Mouse (Mus musculus): ENCODE measurements around the gene Polr2a.
"Not testable (repeated sequence)": the region's sequence is repeated elsewhere in the genome, so short reads cannot be mapped to it uniquely, and the experiment has no call there.

Polr2a gene

DNA sequence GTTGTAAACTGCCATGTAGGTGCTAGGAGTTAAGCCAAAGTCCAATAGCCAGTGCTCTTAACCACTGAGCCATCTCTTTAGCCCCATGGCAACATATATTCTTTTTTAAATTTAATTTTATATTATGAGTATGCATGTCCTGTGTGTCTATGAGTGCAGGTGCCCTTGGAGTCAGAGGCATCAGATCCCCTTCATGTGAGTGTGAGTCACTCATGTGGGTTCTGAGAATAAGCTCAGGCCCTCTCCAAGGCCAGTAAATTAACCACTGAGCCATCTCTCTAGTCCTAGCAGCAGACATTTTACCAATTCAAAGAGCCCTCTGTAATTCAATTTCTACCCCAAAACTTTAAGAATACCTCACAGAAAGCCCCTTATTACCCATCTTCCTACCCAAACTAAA, 5.8 kb downstream of the Polr2a start:
- DNase-seq (ENCODE audit: low spot score), result no peak

DNA sequence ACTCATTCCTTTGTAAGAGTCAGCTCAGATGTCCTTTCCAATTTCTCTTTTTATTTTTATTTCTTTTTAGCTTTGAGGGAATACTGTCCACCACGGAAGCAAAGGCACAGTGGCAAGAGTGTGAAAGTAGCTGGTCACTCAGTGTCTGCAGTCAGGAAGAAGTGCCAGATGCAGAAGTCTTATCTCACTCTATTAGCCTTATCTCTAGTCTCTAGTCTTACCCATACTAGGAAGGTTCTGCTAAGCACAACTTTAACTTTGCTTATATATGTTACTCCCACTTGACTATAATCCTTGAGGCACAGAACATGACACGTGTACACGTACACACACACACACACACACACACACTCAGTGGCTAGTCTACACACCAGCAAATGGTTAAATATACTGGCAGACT, 6.8 kb downstream of the Polr2a start:
- no peak for DNase-seq (ENCODE audit: low spot score)

DNA sequence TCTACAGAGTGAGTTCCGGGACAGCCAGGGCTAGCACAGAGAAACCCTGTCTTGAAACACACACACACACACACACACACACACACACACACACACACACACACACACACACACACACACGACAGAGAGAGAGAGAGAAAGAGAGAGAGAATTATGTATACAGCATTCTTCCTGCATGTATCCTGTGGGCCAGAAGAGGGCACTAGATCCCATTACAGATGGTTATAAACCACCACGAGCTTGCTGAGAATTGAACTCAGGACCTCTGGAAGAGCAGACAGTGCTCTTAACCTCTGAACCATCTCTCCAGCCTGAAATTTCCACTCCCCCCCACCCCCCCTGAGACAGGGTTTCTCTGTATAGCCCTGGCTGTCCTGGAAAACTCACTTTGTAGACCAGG, 27.0 kb downstream of the Polr2a start:
- DNase-seq (ENCODE audit: low spot score), result not testable (repeated sequence)

DNA sequence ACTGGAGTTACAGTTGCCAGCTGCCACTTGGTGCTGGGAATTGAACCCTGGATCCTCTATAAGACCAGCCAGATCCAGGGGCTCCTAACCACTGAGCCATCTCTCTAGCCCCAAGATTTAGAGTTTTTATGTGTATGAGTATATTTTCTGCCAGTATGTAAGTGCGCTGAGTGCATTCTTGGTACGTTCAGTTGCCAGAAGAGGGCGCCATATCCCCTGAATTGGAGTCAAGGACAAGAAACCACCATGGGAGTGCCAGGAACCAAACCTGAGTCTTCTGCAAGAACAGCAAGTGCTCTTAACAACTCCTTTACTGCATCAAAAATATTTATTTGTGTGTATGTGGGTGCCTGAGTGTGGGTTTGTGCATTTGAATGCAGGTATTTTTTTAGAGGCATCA, 29.4 kb downstream of the Polr2a start:
- DNase-seq (ENCODE audit: low spot score), result no peak

DNA sequence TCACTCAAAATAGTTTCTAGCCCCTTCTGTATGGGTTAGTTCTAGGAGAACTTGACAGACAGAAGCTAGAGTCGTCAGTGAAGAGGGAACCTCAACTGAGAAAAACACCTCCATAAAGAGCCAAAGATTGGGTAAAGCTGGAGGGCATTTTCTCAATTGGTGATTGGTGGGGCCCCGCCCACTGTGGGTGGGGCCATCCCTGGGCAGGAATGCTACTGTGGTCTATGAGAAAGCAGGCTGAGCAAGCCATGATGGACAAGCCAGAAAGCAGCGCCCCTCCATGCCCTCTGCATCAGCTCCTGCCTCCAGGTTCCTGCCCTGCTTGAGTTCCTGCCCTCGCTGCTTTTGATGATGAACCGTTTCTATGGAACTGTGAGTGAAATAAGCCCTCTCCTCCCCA, 32.5 kb downstream of the Polr2a start:
- no peak for DNase-seq (ENCODE audit: low spot score)

DNA sequence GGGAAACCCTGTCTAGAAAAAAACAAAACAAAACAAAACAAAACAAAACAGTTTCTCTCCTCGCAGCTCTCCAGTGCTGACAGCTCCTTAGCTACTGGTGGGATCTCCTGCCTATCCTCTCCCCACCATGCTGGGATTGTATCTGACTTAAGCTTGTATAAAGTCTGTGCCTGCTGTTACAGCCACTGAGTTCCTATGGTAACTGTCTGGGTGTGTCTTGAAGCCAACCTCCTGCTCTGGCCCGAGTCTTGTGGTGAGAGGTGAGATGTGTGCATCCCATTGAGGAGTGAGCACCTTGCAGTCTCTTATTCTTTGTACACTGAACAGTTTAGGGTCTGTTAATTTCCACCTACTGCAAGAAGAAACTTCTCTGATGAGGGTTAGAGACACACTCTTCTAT, 35.4 kb downstream of the Polr2a start:
- no peak for DNase-seq (ENCODE audit: low spot score)

DNA sequence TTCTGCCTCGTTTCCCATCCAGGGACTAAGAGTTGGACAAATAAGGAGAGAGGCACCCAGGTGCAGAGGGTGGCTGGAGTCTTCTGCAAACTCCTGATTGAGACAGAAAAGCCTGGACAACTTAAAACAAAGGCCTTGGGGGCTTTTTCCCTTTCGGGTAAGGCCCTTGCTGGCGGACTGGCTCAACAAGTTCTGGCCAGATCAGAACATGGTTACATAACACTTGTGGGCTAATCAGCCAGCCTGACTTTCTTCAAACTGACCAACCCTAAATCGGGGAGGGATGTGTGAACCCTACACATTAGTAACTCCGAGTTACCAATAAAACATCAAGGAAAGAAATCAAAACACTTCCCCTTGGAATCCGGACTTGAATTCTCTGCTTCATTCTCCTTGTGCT, 37.6 kb downstream of the Polr2a start:
- DNase-seq (ENCODE audit: low spot score), result no peak

DNA sequence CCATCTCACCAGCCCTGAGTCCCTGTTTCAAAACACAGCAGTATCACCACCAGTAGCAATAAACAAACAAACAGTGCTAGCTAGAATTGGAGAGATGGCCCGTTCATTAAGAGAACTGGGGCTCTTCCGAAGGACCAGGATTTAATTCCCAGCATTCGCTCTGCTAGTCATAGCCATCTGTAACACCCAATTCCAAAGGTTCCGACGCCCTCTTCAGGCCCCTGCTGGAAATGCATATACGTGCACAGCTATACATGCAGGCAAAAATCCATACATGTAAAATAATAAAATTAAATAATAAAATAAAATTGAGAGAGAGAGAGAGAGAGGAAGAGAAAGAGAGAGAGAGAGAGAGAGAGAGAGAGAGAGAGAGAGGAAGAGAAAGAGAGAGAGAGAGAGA, 39.0 kb downstream of the Polr2a start:
- DNase-seq (ENCODE audit: low spot score), result no peak

DNA sequence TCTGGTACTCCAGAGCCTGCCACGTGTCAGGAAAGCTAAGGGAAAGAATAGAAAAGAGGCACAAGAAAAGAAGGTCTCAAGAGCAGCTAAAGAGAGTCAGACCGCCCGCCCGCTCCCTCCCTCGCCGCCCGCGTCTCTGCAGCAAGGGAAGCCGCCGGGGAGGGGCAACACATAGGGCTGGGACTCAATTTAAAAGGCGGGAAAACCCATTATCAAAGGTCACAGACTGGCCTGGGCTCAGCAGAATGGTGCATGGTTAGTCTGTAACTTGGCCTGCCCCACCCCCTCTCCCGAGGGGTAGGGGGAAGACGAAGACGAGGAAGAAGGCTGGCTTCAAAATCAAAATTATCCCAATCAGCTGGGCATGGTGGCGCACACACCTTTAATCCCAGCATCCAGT, 39.8 kb downstream of the Polr2a start:
- no peak for DNase-seq (ENCODE audit: low spot score)

DNA sequence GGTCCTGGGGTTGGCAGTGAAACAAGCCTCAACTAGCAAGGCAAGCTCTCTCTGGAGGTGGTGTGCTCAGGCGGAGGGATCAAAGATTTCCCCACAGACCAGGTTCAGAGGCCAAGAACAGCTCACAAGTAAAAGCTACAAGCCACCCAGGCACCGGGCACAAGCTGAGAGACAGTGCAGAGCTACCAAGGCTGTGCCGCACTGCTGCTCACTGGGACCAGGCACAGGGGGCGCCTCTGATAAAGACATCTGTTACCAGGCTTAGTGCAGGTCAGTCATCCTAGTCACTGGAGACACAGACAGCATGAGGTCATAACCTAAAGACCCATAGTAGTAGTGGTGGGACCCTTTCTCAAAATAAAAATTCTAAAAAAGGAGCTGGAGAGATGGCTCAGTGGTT, 41.5 kb downstream of the Polr2a start:
- DNase-seq (ENCODE audit: low spot score), result no peak

DNA sequence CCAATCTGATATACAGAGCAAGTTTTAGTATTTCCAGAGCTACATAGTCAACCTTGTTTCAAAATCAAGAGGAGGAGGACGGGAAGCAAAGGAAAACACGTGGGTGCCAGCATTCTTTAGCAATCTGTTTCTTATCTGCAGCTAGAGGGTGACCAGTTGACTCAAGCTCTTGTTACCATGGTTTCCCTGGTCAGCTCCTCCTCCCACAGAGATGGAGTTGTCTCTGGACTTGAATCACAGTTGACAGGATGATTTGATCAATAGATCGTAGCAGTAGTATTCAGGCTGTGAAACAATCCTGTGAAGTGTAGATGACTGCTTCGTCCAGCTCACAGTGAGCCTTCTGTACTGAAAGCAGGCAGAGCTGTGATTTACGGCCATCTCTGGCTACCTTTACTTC, 42.5 kb downstream of the Polr2a start:
- no peak for DNase-seq (ENCODE audit: low spot score)

DNA sequence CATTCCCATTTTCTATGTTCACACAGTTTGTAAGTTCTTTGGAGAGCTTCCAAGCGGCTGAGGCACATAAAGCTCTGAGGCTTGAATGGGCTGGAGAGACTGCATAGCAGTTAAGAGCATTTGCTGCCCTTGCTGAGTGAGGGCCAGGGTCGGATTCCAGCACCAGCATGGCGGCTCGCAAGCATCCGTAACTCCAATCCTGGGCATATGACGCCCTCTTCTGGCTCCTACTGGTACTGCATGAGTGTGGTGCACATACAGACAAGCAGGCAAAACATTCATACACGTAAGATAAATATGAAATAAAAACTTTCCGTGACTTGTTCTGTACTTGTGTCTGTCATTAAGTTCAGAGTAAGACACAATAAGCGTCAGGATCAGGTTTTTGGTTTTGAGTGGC, 43.0 kb downstream of the Polr2a start:
- DNase-seq (ENCODE audit: low spot score), result no peak

DNA sequence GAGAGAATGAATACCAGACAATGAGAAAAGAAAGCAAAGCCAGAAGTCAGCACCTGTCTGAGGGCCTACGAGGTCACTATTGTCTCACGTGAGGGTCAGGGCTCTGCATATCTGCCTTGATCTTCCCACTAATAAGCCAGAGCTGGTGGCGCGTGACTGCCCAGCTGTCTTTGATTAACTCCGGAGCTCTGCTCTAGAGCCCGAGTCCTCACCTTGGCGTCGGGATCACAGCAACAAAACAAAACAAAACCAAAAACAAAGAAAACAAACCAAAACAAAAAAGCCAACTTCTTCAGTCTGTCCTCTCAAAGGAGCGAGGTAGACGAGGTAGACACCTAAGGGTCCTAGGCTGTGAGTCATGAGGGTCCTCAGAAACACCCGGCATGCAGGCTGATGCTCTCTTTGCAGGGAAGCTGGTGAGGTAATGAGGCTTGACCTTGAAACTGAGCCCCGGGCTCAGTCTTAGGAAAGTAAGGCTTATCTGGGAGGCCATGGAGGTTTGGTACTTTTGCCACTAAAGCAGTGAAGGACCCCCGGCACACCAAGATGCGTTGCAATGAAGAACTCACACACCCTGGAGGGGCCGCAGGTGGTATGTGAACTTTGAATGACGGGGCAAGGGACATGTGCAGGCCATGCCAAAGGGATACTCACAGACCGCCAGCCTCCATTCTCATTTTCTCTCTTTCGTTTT, 43.7 kb downstream of the Polr2a start:
- no peak for DNase-seq (ENCODE audit: low spot score)

DNA sequence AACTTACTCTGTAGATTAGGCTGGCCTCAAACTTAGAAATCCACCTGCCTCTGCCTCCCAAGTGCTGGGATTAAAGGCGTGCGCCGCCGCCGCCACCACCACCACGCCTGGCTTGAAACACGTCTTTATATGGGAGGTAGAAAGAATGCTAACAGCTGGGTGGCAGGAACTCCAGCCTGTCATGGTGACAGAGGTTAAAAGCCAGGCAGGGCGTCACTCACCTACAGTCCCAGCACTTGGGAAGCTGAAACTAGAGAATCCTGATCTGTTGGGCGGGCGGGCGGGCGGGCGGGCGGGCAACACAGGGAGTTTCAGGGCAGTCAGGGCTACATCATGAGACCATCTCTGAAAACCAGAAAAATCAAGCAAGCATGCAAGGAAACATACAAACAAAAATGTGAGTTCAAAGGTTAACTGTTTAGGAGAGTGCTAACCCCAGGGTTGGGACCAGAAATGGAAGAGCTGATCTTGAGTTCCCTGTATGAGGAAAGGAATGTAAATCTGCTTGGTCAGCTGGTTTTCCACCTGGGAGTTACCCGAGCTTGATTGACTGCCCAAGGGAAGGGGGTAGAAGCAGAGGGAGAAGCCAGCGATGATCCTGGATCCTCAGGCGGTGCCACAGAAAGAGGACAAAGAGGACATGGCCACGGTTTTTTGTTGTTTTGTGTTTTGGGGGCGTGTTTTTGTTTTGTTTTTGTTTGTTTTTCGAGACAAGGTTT, 45.3 kb downstream of the Polr2a start:
- DNase-seq (ENCODE audit: low spot score), result no peak

DNA sequence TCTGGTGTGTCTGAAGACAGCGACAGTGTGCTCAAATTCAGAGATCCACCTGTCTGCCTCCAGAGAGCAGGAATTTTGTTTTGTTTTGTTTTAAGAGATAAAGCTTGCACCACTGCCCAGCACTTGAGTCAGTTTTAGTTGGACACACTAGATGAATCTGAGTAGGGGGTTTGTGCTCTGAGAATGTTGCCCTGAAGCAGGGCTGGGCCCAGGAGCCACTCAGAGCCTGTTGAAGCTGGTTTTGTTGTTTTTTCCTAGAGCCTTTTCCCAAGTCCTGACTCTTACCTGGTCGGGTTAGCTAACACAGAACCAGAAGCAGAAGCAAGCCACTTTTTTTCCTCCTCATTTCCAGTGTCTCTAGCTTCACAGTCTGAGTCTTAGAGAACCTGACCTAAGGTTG, 47.4 kb downstream of the Polr2a start:
- DNase-seq (ENCODE audit: low spot score), result no peak

DNA sequence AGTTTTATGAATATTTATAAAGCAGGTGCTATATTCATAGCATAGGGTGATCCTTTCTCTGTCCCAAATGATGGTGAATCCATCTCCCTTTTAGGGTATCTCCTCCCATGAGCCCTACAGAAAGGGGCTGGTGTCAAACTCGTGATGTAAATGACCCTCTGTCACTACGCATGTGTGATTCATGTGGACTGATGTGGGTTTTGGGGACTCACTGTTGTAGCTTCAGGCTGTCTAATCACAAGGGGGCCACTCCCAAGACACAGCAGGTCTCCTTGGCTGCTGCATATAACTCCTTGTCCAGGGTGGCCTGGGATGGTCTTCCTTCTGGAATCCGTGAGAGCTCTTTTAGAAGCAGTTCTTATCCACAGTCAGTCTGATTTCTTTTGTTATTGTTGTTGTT, 48.0 kb downstream of the Polr2a start:
- DNase-seq (ENCODE audit: low spot score), result no peak

DNA sequence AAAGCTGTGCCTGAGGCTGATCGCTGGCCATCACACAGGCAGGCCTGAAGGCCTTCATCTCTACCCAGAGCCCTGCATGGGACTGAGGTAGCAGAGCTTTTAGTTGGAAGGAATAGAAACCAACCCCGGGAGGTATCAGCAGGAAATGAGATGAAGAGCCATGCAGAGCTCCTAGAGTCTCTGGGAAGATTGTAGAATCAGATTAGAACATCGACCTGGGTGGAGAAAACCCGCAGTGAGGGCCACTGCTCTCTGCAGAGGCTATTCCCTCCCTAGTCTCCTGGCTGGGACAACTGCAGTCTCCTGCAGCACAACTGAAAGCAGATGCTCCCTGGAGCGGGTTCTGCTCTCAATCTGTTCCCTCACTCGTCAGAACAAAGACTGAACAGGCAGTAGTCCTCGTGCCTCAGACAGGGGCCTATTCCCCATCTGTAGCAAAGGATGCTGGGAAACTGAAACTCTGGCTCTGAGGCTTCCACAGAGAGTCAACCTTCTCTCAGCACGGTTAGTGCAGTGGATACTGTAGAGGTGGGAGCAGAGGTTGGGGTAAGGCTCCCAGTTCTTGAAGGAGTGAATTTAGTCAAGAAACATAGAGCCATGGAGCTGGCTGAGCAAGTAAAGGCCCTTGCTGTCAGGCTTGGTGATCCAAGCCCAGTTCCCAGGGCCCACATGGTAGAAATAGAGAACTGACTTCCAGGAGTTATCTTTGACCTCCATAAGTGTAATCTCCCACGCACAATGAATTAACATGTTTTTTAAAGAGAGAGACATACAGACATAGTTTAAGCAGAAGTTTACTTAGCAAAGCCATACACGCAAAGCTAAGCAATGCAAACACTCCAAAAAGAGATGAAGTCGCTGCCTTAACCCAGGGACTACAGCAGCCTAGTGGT, 48.6 kb downstream of the Polr2a start:
- DNase-seq (ENCODE audit: low spot score), result no peak

DNA sequence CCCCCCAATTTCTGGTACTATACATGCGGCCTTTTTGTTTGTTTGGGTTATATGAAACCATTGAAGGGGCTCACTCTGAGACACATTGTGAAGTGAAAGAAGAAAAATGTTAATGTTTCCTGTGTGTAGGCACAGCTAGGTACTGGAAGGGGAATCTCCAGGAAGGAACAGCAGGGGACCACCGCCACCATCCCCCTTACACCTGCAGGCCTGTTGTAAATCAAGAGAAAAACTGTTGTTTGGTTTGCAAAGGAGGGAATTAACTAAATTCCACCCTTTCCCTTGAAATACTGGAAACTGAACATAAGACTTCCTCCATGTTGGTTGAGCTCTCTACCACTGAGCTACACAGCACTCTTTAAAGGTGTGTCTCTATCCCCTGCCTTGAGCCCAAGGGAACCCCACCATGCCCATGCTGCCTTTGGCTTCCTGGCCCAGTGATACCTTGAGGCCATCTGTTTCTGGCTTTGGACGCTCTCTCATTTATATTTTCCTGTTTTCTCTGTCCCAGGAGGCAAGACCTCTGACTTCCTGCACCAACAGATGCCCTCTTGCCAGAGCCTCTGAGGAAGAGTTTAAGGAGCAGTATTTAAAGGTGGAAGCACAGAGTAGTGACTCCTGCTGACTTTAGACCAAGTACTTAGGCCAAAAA, 49.7 kb downstream of the Polr2a start:
- no peak for DNase-seq (ENCODE audit: low spot score)

DNA sequence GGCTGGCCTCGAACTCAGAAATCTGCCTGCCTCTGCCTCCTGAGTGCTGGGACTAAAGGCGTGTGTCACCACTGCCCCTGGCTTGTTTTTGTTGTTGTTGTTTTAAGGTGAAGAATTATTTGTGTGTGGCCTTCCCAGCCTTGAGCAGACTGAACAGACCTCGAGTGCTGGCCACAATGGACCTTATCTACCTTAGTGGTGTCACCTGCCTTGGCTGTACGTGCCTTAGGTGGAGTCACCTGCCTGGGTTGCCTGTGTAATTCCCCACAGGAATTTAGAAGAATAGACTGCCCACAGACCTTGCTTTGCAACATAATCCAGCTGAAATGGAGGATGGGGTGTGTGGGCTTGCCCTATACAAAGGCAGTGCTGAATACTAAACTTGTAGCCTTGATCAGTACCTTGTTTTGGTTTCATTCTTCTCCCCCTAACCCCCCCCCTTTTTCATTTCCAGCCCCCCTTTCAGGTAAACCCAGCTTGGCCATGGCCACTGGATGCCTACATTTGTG, 50.5 kb downstream of the Polr2a start:
- DNase-seq (ENCODE audit: low spot score), result no peak

DNA sequence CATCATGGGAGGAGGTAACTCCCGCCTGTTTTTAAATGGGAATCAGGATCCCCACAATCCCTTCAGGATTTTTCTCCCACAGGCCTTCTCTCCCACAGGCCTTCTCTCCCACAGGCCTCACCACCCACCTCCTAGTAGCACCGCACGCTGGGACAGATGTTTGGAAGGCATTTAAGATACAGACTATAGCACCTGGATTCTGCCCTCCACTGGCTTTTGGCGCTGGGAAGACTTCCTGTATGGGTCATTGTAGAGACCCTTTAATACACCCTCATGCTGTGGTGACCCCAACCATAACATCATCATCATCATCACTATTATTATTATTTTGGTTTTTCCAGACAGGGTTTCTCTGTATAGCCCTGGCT, 51.0 kb downstream of the Polr2a start:
- DNase-seq (ENCODE audit: low spot score), result no peak

DNA sequence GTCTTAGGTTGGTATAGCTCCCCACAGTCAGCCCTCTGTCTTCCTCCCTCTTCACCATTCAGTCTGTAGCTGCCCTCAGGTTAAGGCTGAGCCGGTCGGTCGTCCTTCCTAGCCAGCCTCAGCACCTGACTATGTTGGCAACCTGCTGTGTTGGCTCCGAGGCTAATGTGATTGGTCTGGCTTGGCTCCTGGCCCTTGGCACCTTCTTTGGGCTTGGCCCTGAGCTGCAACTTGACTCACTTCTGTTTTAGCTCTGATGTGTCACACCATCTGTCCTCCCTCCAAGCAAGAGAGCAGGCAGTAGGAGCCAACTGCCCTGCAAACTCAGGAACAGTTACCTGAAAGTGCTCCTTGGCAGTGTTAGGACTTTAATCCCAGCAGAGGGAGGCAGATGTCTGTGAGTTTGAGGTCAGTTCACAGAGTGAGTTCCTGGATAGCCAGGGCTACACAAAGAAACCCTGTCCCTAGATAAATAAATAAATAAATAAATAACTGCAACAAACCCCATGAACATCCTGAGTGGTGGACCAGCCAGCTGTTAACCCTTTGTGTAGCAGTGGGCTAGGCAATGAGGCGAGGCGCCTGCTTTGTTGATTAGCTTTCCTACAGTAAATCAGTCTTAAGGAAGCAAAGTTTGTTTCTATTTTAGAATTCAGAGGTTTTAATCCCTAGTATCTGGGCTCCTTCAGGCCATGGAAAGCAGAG, 51.5 kb downstream of the Polr2a start:
- DNase-seq (ENCODE audit: low spot score), result no peak

DNA sequence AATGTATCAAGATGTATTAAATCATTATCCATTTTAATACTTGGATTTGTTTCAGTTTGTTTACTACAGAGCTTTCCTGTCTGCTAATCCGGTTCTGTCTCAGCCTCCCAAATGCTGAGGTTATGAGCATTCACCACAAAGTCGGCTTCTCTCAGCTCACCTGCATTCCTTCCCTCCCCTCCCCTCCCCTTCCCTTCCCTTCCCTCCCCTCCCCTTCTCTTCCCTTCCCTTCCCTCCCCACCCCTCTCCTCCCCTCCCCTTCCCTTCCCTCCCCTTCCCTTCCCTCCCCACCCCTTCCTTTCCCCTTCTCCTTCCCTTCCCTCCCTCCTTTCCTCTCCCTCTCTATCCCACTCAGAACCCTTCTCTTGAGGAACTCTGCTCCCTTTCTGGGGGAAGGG, 53.8 kb downstream of the Polr2a start:
- no peak for DNase-seq (ENCODE audit: low spot score)
